Mouse (Mus musculus) embryonic facial prominence, embryonic 15.5 days (tissue): ENCODE measurements around the gene Ece2. TPM values are rescaled to one million over a fixed set of nuclear protein-coding genes. Genes with fewer than 3 reads are reported as not detected.
A peak's percentile ranks its signal among the peaks of the same experiment; 100 is the strongest.

Experiments
- ATAC-seq: fragments of 200-750 bp; cut with Nextera tagmentation; 2 replicates; pipeline ENCODE4 v1.8.0; 2017; ENCODE audit warnings: low read depth, moderate TSS enrichment; ENCODE audit not compliant: insufficient number of reproducible peaks, low FRiP score, low TSS enrichment
- H3K27ac ChIP-seq: fragments of 300-500 bp; sonication (generic); replicated peaks from 2 replicates; pipeline ENCODE4 v1.5.1; 2015; ENCODE audit warnings: mild to moderate bottlenecking, inconsistent platforms
- H3K27me3 ChIP-seq: fragments of 300-500 bp; sonication (generic); 2 replicates; pipeline ENCODE4 v1.6.1; 2015; ENCODE audit warnings: inconsistent platforms
- H3K36me3 ChIP-seq: fragments of 300-500 bp; sonication (generic); 2 replicates; pipeline ENCODE4 v1.6.1; 2015; ENCODE audit warnings: mild to moderate bottlenecking, inconsistent platforms
- H3K4me1 ChIP-seq: fragments of 300-500 bp; sonication (generic); 2 replicates; pipeline ENCODE4 v1.6.1; 2015; ENCODE audit warnings: inconsistent platforms
- H3K4me2 ChIP-seq: fragments of 300-500 bp; sonication (generic); replicated peaks from 2 replicates; pipeline ENCODE4 v1.6.1; 2015; ENCODE audit warnings: mild to moderate bottlenecking, inconsistent platforms
- H3K4me3 ChIP-seq: fragments of 300-500 bp; sonication (generic); replicated peaks from 2 replicates; pipeline ENCODE4 v1.5.1; 2015; ENCODE audit warnings: mild to moderate bottlenecking, inconsistent platforms
- H3K9ac ChIP-seq: fragments of 300-500 bp; sonication (generic); 2 replicates; pipeline ENCODE4 v1.6.1; 2015; ENCODE audit warnings: inconsistent platforms
- H3K9me3 ChIP-seq: fragments of 300-500 bp; sonication (generic); replicated peaks from 2 replicates; pipeline ENCODE4 v1.6.1; 2016; ENCODE audit warnings: inconsistent platforms
- WGBS: fragments of 180-500 bp; shearing (Covaris S2); methylation state at CpG from one replicate; pipeline ENCODE4 v1.1.7; 2015; 5-methylcytosine and 5-hydroxymethylcytosine counted together
- polyA plus RNA-seq: library from polyadenylated mRNA; unstranded; fragments of >200 nt; fragmentation: Nextera tagmentation; extraction: Ambion mirVana; gene quantifications from 2 replicates; pipeline ENCODE4 v1.2.1, GENCODE M21; 2015

Gene Ece2
- polyA plus RNA-seq, 1 experiment from 2014 or later = 8.2 TPM

- under 1% methylated on average over 28 of the region's 28 CpGs for WGBS
- Histone ChIP-seq H3K4me1 (peaks cover 19% of the 10 kb centered on the region), H3K27me3 (no peaks in the 10 kb centered on the region), H3K9me3 (no peaks in the 10 kb centered on the region), H3K9ac (peak overlapping the region; percentile 80), H3K27ac (peak overlapping the region; percentile 79), H3K4me3 (peak overlapping the region; percentile 87), H3K36me3 (peaks cover 21% of the 10 kb centered on the region), H3K4me2 (peak overlapping the region; percentile 81)
- peak; percentile 61; the same call in 1 of the 2 replicates for ATAC-seq
Observed at GRCm38 (mm10) chr16:20610501-20611356, 18.9 kb upstream of the Ece2 start.

- H3K4me1 ChIP-seq = peaks cover 19% of the 10 kb centered on the region
- WGBS = 1% methylated on average over 41 of the region's 41 CpGs
- no peaks in the 10 kb centered on the region for H3K9me3 ChIP-seq
- peak within 1 kb of the TSS; percentile 81 for H3K4me2 ChIP-seq
- H3K9ac ChIP-seq = peak within 1 kb of the TSS; percentile 80
- ATAC-seq = peak; percentile 93
- H3K4me3 ChIP-seq = peak within 1 kb of the TSS; percentile 87
- peak within 1 kb of the TSS; percentile 79 for H3K27ac ChIP-seq
- H3K27me3 ChIP-seq = no peaks in the 10 kb centered on the region
- H3K36me3 ChIP-seq = peaks cover 14% of the 10 kb centered on the region; the same call in 1 of the 2 replicates
Observed at GRCm38 (mm10) chr16:20611357-20612227, 18.0 kb upstream of the Ece2 start, which contains the start of the genes Eef1akmt4, Gm49333 and Alg3. Gene Eef1akmt4 (plus strand): TSS chr16:20611593. Gene Gm49333 (plus strand): TSS chr16:20611610. Gene Alg3 (minus strand): TSS chr16:20611735.

- Histone ChIP-seq H3K9me3 (no peaks in the 10 kb centered on the region), H3K9ac (no peak overlapping the region), H3K4me3 (peak overlapping the region; percentile 69), H3K36me3 (no peaks in the 10 kb centered on the region), H3K4me1 (peaks cover 34% of the 10 kb centered on the region), H3K27ac (no peak overlapping the region), H3K27me3 (peaks cover 27% of the 10 kb centered on the region), H3K4me2 (peak overlapping the region; percentile 99)
- ATAC-seq = peak; percentile 58
- WGBS = 2% methylated on average over 81 of the region's 83 CpGs
Observed at GRCm38 (mm10) chr16:20619541-20620398, 9.9 kb upstream of the Ece2 start.

GRCm38 (mm10) chr16:20620399-20620735 is 9.3 kb upstream of the Ece2 start:
- peak overlapping the region; percentile 99 for H3K4me2 ChIP-seq
- H3K27ac ChIP-seq = no peak overlapping the region
- no peaks in the 10 kb centered on the region for H3K36me3 ChIP-seq
- H3K4me1 ChIP-seq = peaks cover 34% of the 10 kb centered on the region
- no peaks in the 10 kb centered on the region for H3K9me3 ChIP-seq
- peaks cover 27% of the 10 kb centered on the region for H3K27me3 ChIP-seq
- H3K9ac ChIP-seq = no peak overlapping the region
- no peak for ATAC-seq
- 2% methylated on average over 9 of the region's 9 CpGs for WGBS
- peak overlapping the region; percentile 69 for H3K4me3 ChIP-seq

GRCm38 (mm10) chr16:20620751-20621190 is 8.9 kb upstream of the Ece2 start:
- H3K36me3 ChIP-seq = no peaks in the 10 kb centered on the region
- peak overlapping the region; percentile 37; the same call in 1 of the 2 replicates for H3K9ac ChIP-seq
- 0 out of 2 replicates have a peak overlapping the region, but pooled peaks have one; percentile 17 for H3K27ac ChIP-seq
- ATAC-seq = no peak
- H3K9me3 ChIP-seq = no peaks in the 10 kb centered on the region
- 0% methylated on average over 32 of the region's 32 CpGs for WGBS
- H3K27me3 ChIP-seq = peaks cover 27% of the 10 kb centered on the region
- peaks cover 34% of the 10 kb centered on the region for H3K4me1 ChIP-seq
- H3K4me3 ChIP-seq = peak overlapping the region; percentile 69
- H3K4me2 ChIP-seq = peak overlapping the region; percentile 99

- peaks cover 27% of the 10 kb centered on the region for H3K27me3 ChIP-seq
- peak within 1 kb of the TSS; percentile 99 for H3K4me2 ChIP-seq
- peaks cover 34% of the 10 kb centered on the region for H3K4me1 ChIP-seq
- no peaks in the 10 kb centered on the region for H3K9me3 ChIP-seq
- H3K27ac ChIP-seq = peak within 1 kb of the TSS; percentile 44; the same call in 1 of the 2 replicates
- WGBS = under 1% methylated on average over 75 of the region's 92 CpGs
- peak; percentile 59 for ATAC-seq
- H3K9ac ChIP-seq = peak within 1 kb of the TSS; percentile 37; the same call in 1 of the 2 replicates
- H3K4me3 ChIP-seq = peak within 1 kb of the TSS; percentile 69
- H3K36me3 ChIP-seq = no peaks in the 10 kb centered on the region
Observed at GRCm38 (mm10) chr16:20621191-20621990, 8.2 kb upstream of the Ece2 start, which contains the start of gene Camk2n2. Gene Camk2n2 (minus strand): TSS chr16:20621287.

GRCm38 (mm10) chr16:20621991-20622685 is 7.5 kb upstream of the Ece2 start:
- Histone ChIP-seq H3K36me3 (no peaks in the 10 kb centered on the region), H3K4me1 (peaks cover 34% of the 10 kb centered on the region), H3K4me3 (peak overlapping the region; percentile 69), H3K27me3 (peaks cover 27% of the 10 kb centered on the region), H3K27ac (peak overlapping the region; percentile 44; the same call in 1 of the 2 replicates), H3K9ac (peak overlapping the region; percentile 37; the same call in 1 of the 2 replicates), H3K4me2 (peak overlapping the region; percentile 99), H3K9me3 (no peaks in the 10 kb centered on the region)
- 1% methylated on average over 35 of the region's 37 CpGs for WGBS
- ATAC-seq = peak; percentile 49; the same call in 1 of the 2 replicates

- Histone ChIP-seq H3K4me2 (no peak overlapping the region), H3K36me3 (no peaks in the 10 kb centered on the region), H3K4me3 (no peak overlapping the region), H3K9me3 (no peaks in the 10 kb centered on the region), H3K4me1 (peaks cover 34% of the 10 kb centered on the region), H3K9ac (no peak overlapping the region), H3K27ac (no peak overlapping the region), H3K27me3 (peaks cover 28% of the 10 kb centered on the region)
- ATAC-seq = no peak
- 40% methylated on average over 2 of the region's 2 CpGs for WGBS
Observed at GRCm38 (mm10) chr16:20623211-20623610, 6.4 kb upstream of the Ece2 start.

- Histone ChIP-seq H3K27ac (no peak overlapping the region), H3K4me1 (peaks cover 13% of the 10 kb centered on the region; the same call in 1 of the 2 replicates), H3K4me3 (peak overlapping the region; percentile 55), H3K36me3 (0 out of 2 replicates have a peak, but pooled peaks cover 4% of the 10 kb centered on the region), H3K9me3 (no peaks in the 10 kb centered on the region), H3K4me2 (peak overlapping the region; percentile 92; the same call in 1 of the 2 replicates), H3K27me3 (peaks cover 12% of the 10 kb centered on the region; the same call in 1 of the 2 replicates), H3K9ac (no peak overlapping the region)
- no peak for ATAC-seq
- WGBS = 39% methylated on average over 11 of the region's 11 CpGs
Observed at GRCm38 (mm10) chr16:20628871-20629391, 697 bp upstream of the Ece2 start.
